Mouse (Mus musculus): ENCODE measurements around the gene Txndc5.

The Txndc5 gene

GRCm38 (mm10) chr13:38528687-38529294 lies at the start of gene Txndc5:
TSS of gene Txndc5 (minus strand) at chr13:38528824.
- Histone ChIP-seq H3K9me3 (ENCODE audit: low read length) (no peaks in the 10 kb centered on the region), H3K4me1 (replicated peaks; ENCODE audit: low read depth, low read length) (peaks cover 24% of the 10 kb centered on the region), H3K4me3 (replicated peaks; ENCODE audit: low read length) (peak within 1 kb of the TSS; percentile 97), H3K27me3 (ENCODE audit: insufficient read depth, low read length) (peaks cover 38% of the 10 kb centered on the region), H3K36me3 (ENCODE audit: insufficient read depth, low read length) (peaks cover 15% of the 10 kb centered on the region)
- no peak for TF ChIP-seq POU5F1 (IDR thresholded peaks at IDR 0.05; ENCODE audit: borderline replicate concordance, low read length)
- TF ChIP-seq NANOG (IDR thresholded peaks at IDR 0.05; ENCODE audit: borderline replicate concordance, low read length), result no peak
- no peak for TF ChIP-seq CTCF (conservative IDR thresholded peaks at IDR 0.05; ENCODE audit: low read length)

- no peak for TF ChIP-seq POU5F1 (IDR thresholded peaks at IDR 0.05; ENCODE audit: borderline replicate concordance, low read length)
- no peak for TF ChIP-seq NANOG (IDR thresholded peaks at IDR 0.05; ENCODE audit: borderline replicate concordance, low read length)
- TF ChIP-seq CTCF (conservative IDR thresholded peaks at IDR 0.05; ENCODE audit: low read length), result no peak
- Histone ChIP-seq H3K27me3 (ENCODE audit: insufficient read depth, low read length) (peaks cover 6% of the 10 kb centered on the region; the same call in 1 of the 2 replicates), H3K36me3 (ENCODE audit: insufficient read depth, low read length) (no peaks in the 10 kb centered on the region), H3K9me3 (ENCODE audit: low read length) (no peaks in the 10 kb centered on the region), H3K4me1 (replicated peaks; ENCODE audit: low read depth, low read length) (peaks cover 2% of the 10 kb centered on the region; the same call in 1 of the 2 replicates), H3K4me3 (replicated peaks; ENCODE audit: low read length) (no peak overlapping the region)
Observed at GRCm38 (mm10) chr13:38574668-38575067, 46.0 kb upstream of the Txndc5 start.

GRCm38 (mm10) chr13:38573281-38573680 lies 44.7 kb upstream of the Txndc5 start:
- Histone ChIP-seq H3K4me3 (replicated peaks; ENCODE audit: low read length) (no peak overlapping the region), H3K4me1 (replicated peaks; ENCODE audit: low read depth, low read length) (no peaks in the 10 kb centered on the region; the same call in 1 of the 2 replicates), H3K9me3 (ENCODE audit: low read length) (no peaks in the 10 kb centered on the region), H3K27me3 (ENCODE audit: insufficient read depth, low read length) (0 out of 2 replicates have a peak, but pooled peaks cover 1% of the 10 kb centered on the region), H3K36me3 (ENCODE audit: insufficient read depth, low read length) (no peaks in the 10 kb centered on the region)
- TF ChIP-seq NANOG (IDR thresholded peaks at IDR 0.05; ENCODE audit: borderline replicate concordance, low read length), result no peak
- no peak for TF ChIP-seq CTCF (conservative IDR thresholded peaks at IDR 0.05; ENCODE audit: low read length)
- no peak for TF ChIP-seq POU5F1 (IDR thresholded peaks at IDR 0.05; ENCODE audit: borderline replicate concordance, low read length)

GRCm38 (mm10) chr13:38565245-38565644 lies 36.6 kb upstream of the Txndc5 start:
- no peaks in the 10 kb centered on the region for H3K27me3 ChIP-seq (ENCODE audit: insufficient read depth, low read length)
- TF ChIP-seq CTCF (conservative IDR thresholded peaks at IDR 0.05; ENCODE audit: low read length), result no peak
- TF ChIP-seq NANOG (IDR thresholded peaks at IDR 0.05; ENCODE audit: borderline replicate concordance, low read length), result no peak
- no peak for TF ChIP-seq POU5F1 (IDR thresholded peaks at IDR 0.05; ENCODE audit: borderline replicate concordance, low read length)
- no peaks in the 10 kb centered on the region for H3K4me1 ChIP-seq (replicated peaks; ENCODE audit: low read depth, low read length)
- no peaks in the 10 kb centered on the region for H3K36me3 ChIP-seq (ENCODE audit: insufficient read depth, low read length)
- H3K4me3 ChIP-seq (replicated peaks; ENCODE audit: low read length), result no peak overlapping the region
- no peaks in the 10 kb centered on the region for H3K9me3 ChIP-seq (ENCODE audit: low read length)

- Histone ChIP-seq H3K4me1 (replicated peaks; ENCODE audit: low read depth, low read length) (no peaks in the 10 kb centered on the region), H3K9me3 (ENCODE audit: low read length) (peaks cover 8% of the 10 kb centered on the region), H3K27me3 (ENCODE audit: insufficient read depth, low read length) (no peaks in the 10 kb centered on the region), H3K4me3 (replicated peaks; ENCODE audit: low read length) (no peak overlapping the region), H3K36me3 (ENCODE audit: insufficient read depth, low read length) (no peaks in the 10 kb centered on the region)
- TF ChIP-seq CTCF (conservative IDR thresholded peaks at IDR 0.05; ENCODE audit: low read length) (no peak), POU5F1 (IDR thresholded peaks at IDR 0.05; ENCODE audit: borderline replicate concordance, low read length) (no peak), NANOG (IDR thresholded peaks at IDR 0.05; ENCODE audit: borderline replicate concordance, low read length) (no peak)
Observed at GRCm38 (mm10) chr13:38554611-38555010, 26.0 kb upstream of the Txndc5 start.

- H3K4me1 ChIP-seq (replicated peaks; ENCODE audit: low read depth, low read length), result no peaks in the 10 kb centered on the region
- peaks cover 8% of the 10 kb centered on the region for H3K9me3 ChIP-seq (ENCODE audit: low read length)
- no peaks in the 10 kb centered on the region for H3K36me3 ChIP-seq (ENCODE audit: insufficient read depth, low read length)
- no peaks in the 10 kb centered on the region for H3K27me3 ChIP-seq (ENCODE audit: insufficient read depth, low read length)
- no peak overlapping the region for H3K4me3 ChIP-seq (replicated peaks; ENCODE audit: low read length)
- no peak for TF ChIP-seq NANOG (IDR thresholded peaks at IDR 0.05; ENCODE audit: borderline replicate concordance, low read length)
- TF ChIP-seq CTCF (conservative IDR thresholded peaks at IDR 0.05; ENCODE audit: low read length), result no peak
- TF ChIP-seq POU5F1 (IDR thresholded peaks at IDR 0.05; ENCODE audit: borderline replicate concordance, low read length), result no peak
Observed at GRCm38 (mm10) chr13:38554210-38554609, 25.6 kb upstream of the Txndc5 start.

- Histone ChIP-seq H3K4me3 (replicated peaks; ENCODE audit: low read length) (no peak overlapping the region), H3K36me3 (ENCODE audit: insufficient read depth, low read length) (no peaks in the 10 kb centered on the region), H3K9me3 (ENCODE audit: low read length) (no peaks in the 10 kb centered on the region), H3K4me1 (replicated peaks; ENCODE audit: low read depth, low read length) (no peaks in the 10 kb centered on the region), H3K27me3 (ENCODE audit: insufficient read depth, low read length) (no peaks in the 10 kb centered on the region)
- TF ChIP-seq POU5F1 (IDR thresholded peaks at IDR 0.05; ENCODE audit: borderline replicate concordance, low read length), result no peak
- TF ChIP-seq CTCF (conservative IDR thresholded peaks at IDR 0.05; ENCODE audit: low read length), result peak; percentile 56
Observed at GRCm38 (mm10) chr13:38548681-38549080, 20.1 kb upstream of the Txndc5 start.

- Histone ChIP-seq H3K27me3 (ENCODE audit: insufficient read depth, low read length) (no peaks in the 10 kb centered on the region), H3K9me3 (ENCODE audit: low read length) (no peaks in the 10 kb centered on the region), H3K4me3 (replicated peaks; ENCODE audit: low read length) (no peak overlapping the region), H3K4me1 (replicated peaks; ENCODE audit: low read depth, low read length) (no peaks in the 10 kb centered on the region), H3K36me3 (ENCODE audit: insufficient read depth, low read length) (no peaks in the 10 kb centered on the region)
- TF ChIP-seq POU5F1 (IDR thresholded peaks at IDR 0.05; ENCODE audit: borderline replicate concordance, low read length) (no peak), NANOG (IDR thresholded peaks at IDR 0.05; ENCODE audit: borderline replicate concordance, low read length) (no peak), CTCF (conservative IDR thresholded peaks at IDR 0.05; ENCODE audit: low read length) (no peak)
Observed at GRCm38 (mm10) chr13:38547717-38548116, 19.1 kb upstream of the Txndc5 start.

- H3K4me1 ChIP-seq (replicated peaks; ENCODE audit: low read depth, low read length), result peaks cover 6% of the 10 kb centered on the region
- no peaks in the 10 kb centered on the region for H3K9me3 ChIP-seq (ENCODE audit: low read length)
- H3K36me3 ChIP-seq (ENCODE audit: insufficient read depth, low read length), result no peaks in the 10 kb centered on the region
- H3K27me3 ChIP-seq (ENCODE audit: insufficient read depth, low read length), result no peaks in the 10 kb centered on the region
- H3K4me3 ChIP-seq (replicated peaks; ENCODE audit: low read length), result no peak overlapping the region
- TF ChIP-seq NANOG (IDR thresholded peaks at IDR 0.05; ENCODE audit: borderline replicate concordance, low read length) (no peak), POU5F1 (IDR thresholded peaks at IDR 0.05; ENCODE audit: borderline replicate concordance, low read length) (no peak), CTCF (conservative IDR thresholded peaks at IDR 0.05; ENCODE audit: low read length) (no peak)
Observed at GRCm38 (mm10) chr13:38546754-38547153, 18.1 kb upstream of the Txndc5 start.

Data from E14TG2a.4 (cell line).